In genomic region chr1:36132211-36132610, GRCm38 (mm10) we compare ENCODE assay signal across 25 mouse cellular contexts.
DNase-seq lines count a peak whose midpoint lies in the region; ATAC-seq and TF ChIP-seq lines count a peak whose summit lies in the region.
"Had no signal": no experiment of that assay in that cellular context is flagged by ENCODE, and none has a peak within 500 bp of the region (broad histone marks: within the 10 kb centered on the region; RNA-seq: fewer than 3 reads in every experiment).

No protein-coding gene starts in this region.

- no peaks in the 10 kb centered on the region for H3K79me2 ChIP-seq in macrophage (ENCODE audit: inconsistent target)

- intact Hi-C loops in heart, postnatal 36 days (cut with DNase I): loop anchor here (10.0 kb wide), 3 partner anchors 197 to 1237 kb away; no protein-coding TSS in a partner anchor

- H3K4me3 ChIP-seq in heart, embryonic 11.5 days (ENCODE audit: low read depth, low read length): no peak overlapping the region
- H3K4me3 ChIP-seq in spleen, adult 2 months (ENCODE audit: extremely low read depth, insufficient read depth, insufficient read length): peak overlapping the region; percentile 12
- H3K4me3 ChIP-seq in liver, embryonic 11.5 days (ENCODE audit: low read depth, low read length): peak overlapping the region; percentile 28
- no peak overlapping the region for H3K4me3 ChIP-seq in macrophage (ENCODE audit: inconsistent target)
- H3K4me3 ChIP-seq: embryonic facial prominence, embryonic 15.5 days; gastrocnemius, adult 2 months; hindbrain, embryonic 15.5 days; midbrain, embryonic 15.5 days; myocyte; stomach, embryonic 15.5 days had no signal

- H3K9ac ChIP-seq in heart, embryonic 11.5 days (ENCODE audit: low read depth, low read length): no peak overlapping the region
- peak overlapping the region; percentile 16; the same call in 1 of the 2 replicates for H3K9ac ChIP-seq in liver, embryonic 11.5 days (ENCODE audit: low read depth, low read length)
- H3K9ac ChIP-seq: embryonic facial prominence, embryonic 15.5 days; hindbrain, embryonic 15.5 days; midbrain, embryonic 15.5 days; stomach, embryonic 15.5 days had no signal

- H3K9me3 ChIP-seq in heart, embryonic 11.5 days (replicated peaks; ENCODE audit: control insufficient read depth, low read length): no peaks in the 10 kb centered on the region
- H3K9me3 ChIP-seq in liver, embryonic 11.5 days (ENCODE audit: control insufficient read depth, low read length): no peaks in the 10 kb centered on the region
- H3K9me3 ChIP-seq: embryonic facial prominence, embryonic 15.5 days; hindbrain, embryonic 15.5 days; midbrain, embryonic 15.5 days; stomach, embryonic 15.5 days had no signal

- TF ChIP-seq POLR2A in spleen, adult 2 months (IDR thresholded peaks at IDR 0.05; ENCODE audit: low read depth, low read length): no peak

- peaks cover 24% of the 10 kb centered on the region for H3K4me1 ChIP-seq in heart, embryonic 11.5 days (ENCODE audit: control insufficient read depth, insufficient read depth, low read length)
- H3K4me1 ChIP-seq in spleen, adult 2 months (ENCODE audit: control insufficient read depth, insufficient read depth, insufficient read length): peaks cover 33% of the 10 kb centered on the region
- H3K4me1 ChIP-seq in liver, embryonic 11.5 days (replicated peaks; ENCODE audit: control insufficient read depth, insufficient read depth, low read length): peaks cover 38% of the 10 kb centered on the region
- H3K4me1 ChIP-seq: hindbrain, embryonic 15.5 days; midbrain, embryonic 15.5 days had no signal

- H3K27me3 ChIP-seq in heart, embryonic 11.5 days (ENCODE audit: control insufficient read depth, insufficient read depth, low read length): no peaks in the 10 kb centered on the region
- H3K27me3 ChIP-seq in spleen, adult 2 months (ENCODE audit: control insufficient read depth, insufficient read depth, low read length): no peaks in the 10 kb centered on the region
- H3K27me3 ChIP-seq in liver, embryonic 11.5 days (replicated peaks; ENCODE audit: control insufficient read depth, insufficient read depth, low read length): no peaks in the 10 kb centered on the region
- H3K27me3 ChIP-seq: embryonic facial prominence, embryonic 15.5 days; hindbrain, embryonic 15.5 days; midbrain, embryonic 15.5 days; Patski; stomach, embryonic 15.5 days had no signal

- no peak for ATAC-seq in heart, embryonic 11.5 days (replicated peaks; ENCODE audit: insufficient number of reproducible peaks, low FRiP score, low TSS enrichment)
- ATAC-seq in liver, embryonic 11.5 days (replicated peaks; ENCODE audit: low FRiP score): no peak
- ATAC-seq: midbrain, embryonic 15.5 days; Patski had no signal

- no peaks in the 10 kb centered on the region for H3K36me3 ChIP-seq in heart, embryonic 11.5 days (ENCODE audit: control insufficient read depth, insufficient read depth, low read length)
- H3K36me3 ChIP-seq in spleen, adult 2 months (ENCODE audit: control insufficient read depth, insufficient read depth, low read length): no peaks in the 10 kb centered on the region
- no peaks in the 10 kb centered on the region for H3K36me3 ChIP-seq in liver, embryonic 11.5 days (ENCODE audit: control insufficient read depth, insufficient read depth, low read length)
- H3K36me3 ChIP-seq in macrophage (ENCODE audit: inconsistent target): no peaks in the 10 kb centered on the region
- H3K36me3 ChIP-seq: embryonic facial prominence, embryonic 15.5 days; hindbrain, embryonic 15.5 days; midbrain, embryonic 15.5 days; stomach, embryonic 15.5 days had no signal

- DNase-seq in heart, postnatal 36 days: no peak
- DNase-seq in spleen, adult 2 months (ENCODE audit: low read depth in 1 of 2, low spot score in 2 of 2): no peak
- DNase-seq in spleen, postnatal 36 days (ENCODE audit: low spot score in 2 of 2): no peak
- DNase-seq in liver, embryonic 11.5 days (ENCODE audit: low spot score): no peak
- no peak for DNase-seq in lung, adult 18-20 months
- DNase-seq in frontal cortex, postnatal 14 days (ENCODE audit: low spot score in 2 of 2): no peak
- DNase-seq: adrenal gland, postnatal 10 days; B cell, adult 2 months; cerebellum, adult 11 months; cerebellum, postnatal 25 days; gastrocnemius, adult 2 months; heart, postnatal 14 days; layer of hippocampus, postnatal 36 days; lung, adult 2 months; right cerebral cortex, postnatal 14 days; spleen, adult 18-20 months had no signal

- no peak for TF ChIP-seq CTCF in spleen, adult 2 months (IDR thresholded peaks at IDR 0.05; ENCODE audit: extremely low read depth, insufficient read depth, insufficient read length, insufficient replicate concordance)

- WGBS in heart, embryonic 11.5 days (ENCODE audit: insufficient replicate concordance): 59% methylated on average over 4 of the region's 4 CpGs
- 51% methylated on average over 4 of the region's 4 CpGs for WGBS in spleen, adult 2 months
- 65% methylated on average over 4 of the region's 4 CpGs for WGBS in liver, embryonic 11.5 days
- WGBS in macrophage (ENCODE audit: missing documents): 51% methylated on average over 4 of the region's 4 CpGs

- 0 out of 2 replicates have a peak overlapping the region, but pooled peaks have one; percentile 25 for H3K4me2 ChIP-seq in heart, embryonic 11.5 days
- H3K4me2 ChIP-seq in liver, embryonic 11.5 days: peak overlapping the region; percentile 53
- H3K4me2 ChIP-seq: embryonic facial prominence, embryonic 15.5 days; hindbrain, embryonic 15.5 days; midbrain, embryonic 15.5 days; stomach, embryonic 15.5 days had no signal

- no peak overlapping the region for H3K27ac ChIP-seq in heart, embryonic 11.5 days (ENCODE audit: low read depth, low read length)
- peak overlapping the region; percentile 27; the same call in 1 of the 2 replicates for H3K27ac ChIP-seq in spleen, adult 2 months (ENCODE audit: insufficient read depth, low read length)
- H3K27ac ChIP-seq in liver, embryonic 11.5 days (ENCODE audit: low read depth, low read length): peak overlapping the region; percentile 39
- peak overlapping the region; percentile 88 for H3K27ac ChIP-seq in macrophage
- H3K27ac ChIP-seq: embryonic facial prominence, embryonic 15.5 days; gastrocnemius, adult 2 months; hindbrain, embryonic 15.5 days; kidney, postnatal 0 days; midbrain, embryonic 15.5 days; stomach, embryonic 15.5 days had no signal

Comparison
In these comparisons a context has a peak if more than half of its experiments do, and no peak if none do; other contexts are left out.
1. H3K4me3 ChIP-seq: peak in spleen, adult 2 months (single experiment) and liver, embryonic 11.5 days (single experiment); none in heart, embryonic 11.5 days (single experiment) and macrophage (single experiment).